Mouse (Mus musculus) ES-Bruce4 (cell line): Measurements from ENCODE around the gene Upp1. TPM values are rescaled to one million over a fixed set of nuclear protein-coding genes. Genes with fewer than 3 reads are reported as not detected.

Experiments used
- H3K27ac ChIP-seq: 2 replicates; pipeline ENCODE4 v1.5.1; 2012; ENCODE audit warnings: low read length, inconsistent platforms; ENCODE audit not compliant: insufficient read depth
- H3K27me3 ChIP-seq: 2 replicates; pipeline ENCODE4 v1.6.1; 2012; ENCODE audit warnings: mild to moderate bottlenecking, low read length, inconsistent platforms; ENCODE audit not compliant: control insufficient read depth, poor library complexity, insufficient read depth, severe bottlenecking
- H3K36me3 ChIP-seq: 2 replicates; pipeline ENCODE4 v1.6.1; 2012; ENCODE audit warnings: inconsistent platforms, mild to moderate bottlenecking, low read length, moderate library complexity; ENCODE audit not compliant: control insufficient read depth, poor library complexity, insufficient read depth, severe bottlenecking
- H3K4me1 ChIP-seq: one replicate; pipeline ENCODE4 v1.8.1; 2011; ENCODE audit warnings: low read length; ENCODE audit not compliant: control insufficient read depth, insufficient read depth
- H3K4me3 ChIP-seq: 2 replicates; pipeline ENCODE4 v1.5.1; 2011; ENCODE audit warnings: low read depth, mild to moderate bottlenecking, low read length
- H3K9ac ChIP-seq: 2 replicates; pipeline ENCODE4 v1.6.1; 2012; ENCODE audit warnings: low read depth, mild to moderate bottlenecking, inconsistent platforms; ENCODE audit not compliant: poor library complexity, severe bottlenecking
- H3K9me3 ChIP-seq: replicated peaks from 2 replicates; pipeline ENCODE4 v1.6.1; 2012; ENCODE audit warnings: mild to moderate bottlenecking, low read length, inconsistent platforms; ENCODE audit not compliant: control insufficient read depth, poor library complexity, insufficient read depth, severe bottlenecking
- CTCF ChIP-seq: IDR thresholded peaks from one replicate; pipeline ENCODE4 v1.8.1; 2011; ENCODE audit warnings: low read depth, low read length
- EP300 ChIP-seq: IDR thresholded peaks from 2 replicates; pipeline ENCODE4 v1.6.1; 2011; ENCODE audit warnings: low read depth, low read length; ENCODE audit not compliant: insufficient read depth
- POLR2A ChIP-seq: IDR thresholded peaks from one replicate; pipeline ENCODE4 v1.8.1; 2011; ENCODE audit warnings: low read length; ENCODE audit not compliant: insufficient read depth
- polyA plus RNA-seq: library from polyadenylated mRNA; stranded (reverse); fragments of >200 nt; gene quantifications from 2 replicates; pipeline ENCODE4 v1.2.4, GENCODE M21; 2011; ENCODE audit warnings: low read depth; ENCODE audit not compliant: missing spikeins, insufficient read depth, insufficient read length

The Upp1 gene
- polyA plus RNA-seq, 1 experiment: 190 TPM

DNA sequence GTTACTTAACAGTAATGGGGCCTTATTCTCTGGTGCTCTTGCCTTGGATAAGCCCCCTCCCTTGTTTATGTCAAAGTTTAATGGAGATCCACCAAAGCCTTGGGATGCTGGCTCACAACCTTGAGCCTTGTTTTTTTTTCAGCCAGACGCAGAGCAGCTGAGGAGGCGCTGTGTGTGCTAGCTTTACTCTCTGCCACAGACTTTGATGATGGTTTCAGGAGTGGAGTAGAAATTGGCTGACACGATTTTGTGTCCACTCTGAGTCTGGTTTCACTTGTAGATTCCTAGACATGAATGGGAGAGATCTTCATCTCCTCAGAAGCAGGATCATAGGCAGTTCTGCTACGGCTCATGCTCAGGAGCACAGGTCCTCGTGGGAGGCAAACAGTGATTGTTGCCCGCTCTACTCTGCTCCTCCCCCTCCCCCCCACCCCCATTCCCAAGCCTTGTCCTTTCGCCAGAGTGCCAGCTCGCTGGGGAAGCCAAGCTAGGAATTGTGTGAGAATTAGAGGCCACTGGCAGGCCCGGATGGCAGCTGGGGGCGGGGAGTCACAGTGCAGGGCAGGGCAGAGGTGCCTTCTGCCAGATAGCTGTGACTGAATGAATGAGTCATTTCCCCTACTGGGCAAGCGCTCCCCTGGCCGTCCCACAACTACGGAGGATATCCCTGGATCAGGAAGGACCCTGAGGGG, 399 bp upstream of the Upp1 start:
- peak overlapping the region; percentile 79 for H3K9ac ChIP-seq
- H3K27ac ChIP-seq: peak overlapping the region; percentile 100
- TF ChIP-seq CTCF: no peak
- TF ChIP-seq EP300: 0 out of 2 replicates have a peak, but pooled peaks have one; percentile 47
- TF ChIP-seq POLR2A: no peak
- no peaks in the 10 kb centered on the region for H3K9me3 ChIP-seq
- peak overlapping the region; percentile 93 for H3K4me3 ChIP-seq
- no peaks in the 10 kb centered on the region for H3K36me3 ChIP-seq
- H3K27me3 ChIP-seq: no peaks in the 10 kb centered on the region
- peaks cover 2% of the 10 kb centered on the region for H3K4me1 ChIP-seq

DNA sequence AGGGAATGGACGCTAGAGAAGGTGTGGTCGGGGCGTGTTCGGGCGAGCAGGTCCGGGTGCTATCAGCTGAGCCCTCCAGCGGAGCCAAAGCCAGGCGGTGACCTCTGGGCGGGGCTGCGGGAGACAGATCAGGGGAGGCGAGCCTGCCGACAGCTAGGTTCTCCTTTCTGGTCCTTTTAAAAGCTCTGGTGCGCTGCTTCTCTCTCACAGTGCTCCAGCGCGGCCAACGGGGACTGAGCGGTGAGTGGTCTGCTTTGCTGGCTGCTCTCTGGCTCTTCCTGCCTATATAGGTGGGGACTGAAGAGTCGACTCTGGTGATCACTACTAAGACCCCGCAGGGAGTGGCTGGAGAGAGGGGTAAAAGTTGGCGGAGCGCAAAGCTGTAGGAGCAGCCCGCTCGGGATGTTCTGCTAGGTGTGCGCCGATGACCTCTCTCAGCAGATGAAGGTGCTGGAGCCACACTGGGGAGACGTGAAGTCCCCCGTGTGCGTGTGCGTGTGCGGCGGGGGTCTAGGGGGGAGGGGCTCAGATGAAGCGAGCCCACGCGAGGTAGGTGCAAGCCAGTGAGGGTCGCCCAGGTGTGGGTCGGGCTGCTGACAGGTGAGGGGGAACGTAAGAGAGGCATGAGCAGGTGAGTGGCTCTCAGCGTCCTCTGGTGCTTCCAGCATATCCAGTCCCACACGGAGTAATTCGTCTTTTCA, 668 bp downstream of the Upp1 start:
- H3K27me3 ChIP-seq: no peaks in the 10 kb centered on the region
- peaks cover 2% of the 10 kb centered on the region for H3K4me1 ChIP-seq
- no peaks in the 10 kb centered on the region for H3K9me3 ChIP-seq
- peak overlapping the region; percentile 100 for H3K27ac ChIP-seq
- H3K36me3 ChIP-seq: peaks cover 8% of the 10 kb centered on the region
- peak overlapping the region; percentile 93 for H3K4me3 ChIP-seq
- H3K9ac ChIP-seq: peak overlapping the region; percentile 79
- TF ChIP-seq CTCF (no peak), EP300 (peak; percentile 96)

GRCm38 (mm10) chr11:9119231-9120020, 1.5 kb downstream of the Upp1 start:
- H3K4me3 ChIP-seq: peak overlapping the region; percentile 93
- H3K36me3 ChIP-seq: peaks cover 16% of the 10 kb centered on the region
- H3K4me1 ChIP-seq: peaks cover 2% of the 10 kb centered on the region
- TF ChIP-seq CTCF: no peak
- TF ChIP-seq EP300: peak; percentile 63; the same call in 1 of the 2 replicates
- TF ChIP-seq POLR2A: no peak
- no peaks in the 10 kb centered on the region for H3K27me3 ChIP-seq
- H3K9ac ChIP-seq: peak overlapping the region; percentile 79
- no peaks in the 10 kb centered on the region for H3K9me3 ChIP-seq
- peak overlapping the region; percentile 47 for H3K27ac ChIP-seq

DNA sequence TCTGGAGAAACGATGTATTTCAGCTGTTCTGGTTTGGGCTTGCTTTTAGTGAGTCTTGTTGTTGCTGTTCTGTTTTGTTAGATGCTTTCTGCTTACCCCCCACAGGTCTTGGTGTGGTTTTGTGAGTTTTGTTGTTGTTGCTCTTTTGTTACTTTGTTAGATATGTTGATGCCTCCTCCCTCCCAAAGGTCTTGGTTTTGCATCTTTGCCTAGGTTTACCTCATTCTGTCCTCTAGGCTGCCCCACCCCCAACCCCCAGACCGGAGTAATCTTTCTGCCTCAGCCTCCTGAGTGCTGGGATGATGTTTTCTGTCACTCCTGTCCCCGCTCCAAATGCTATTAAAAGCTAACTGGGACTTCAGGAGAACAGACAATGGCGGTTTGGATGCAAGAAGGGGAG, 4.4 kb downstream of the Upp1 start:
- H3K9ac ChIP-seq: no peak overlapping the region
- TF ChIP-seq EP300 (peak; percentile 58; the same call in 1 of the 2 replicates), CTCF (no peak)
- H3K4me3 ChIP-seq: no peak overlapping the region
- H3K27me3 ChIP-seq: no peaks in the 10 kb centered on the region
- no peaks in the 10 kb centered on the region for H3K4me1 ChIP-seq
- H3K27ac ChIP-seq: peak overlapping the region; percentile 61
- no peaks in the 10 kb centered on the region for H3K9me3 ChIP-seq
- peaks cover 36% of the 10 kb centered on the region for H3K36me3 ChIP-seq

- H3K36me3 ChIP-seq: peaks cover 69% of the 10 kb centered on the region
Measured at GRCm38 (mm10) chr11:9126373-9127107, 8.6 kb downstream of the Upp1 start.

More at GRCm38 (mm10) chr11:9126373-9127107, 8.6 kb downstream of the Upp1 start:
- no peak overlapping the region for H3K27ac ChIP-seq
- no peaks in the 10 kb centered on the region for H3K9me3 ChIP-seq
- no peak for TF ChIP-seq POLR2A
- no peak for TF ChIP-seq EP300
- TF ChIP-seq CTCF: no peak
- H3K4me1 ChIP-seq: peaks cover 2% of the 10 kb centered on the region
- H3K4me3 ChIP-seq: no peak overlapping the region
- H3K27me3 ChIP-seq: no peaks in the 10 kb centered on the region
- H3K9ac ChIP-seq: no peak overlapping the region
